27 mouse cellular contexts compared by ENCODE assay signal in genomic region chr1:24539852-24540251, GRCm38 (mm10). TPM values are rescaled to one million over a fixed set of nuclear protein-coding genes. Genes with fewer than 3 reads are reported as not detected.
A peak's percentile ranks its signal among the peaks of the same experiment; 100 is the strongest.
DNase-seq lines count a peak whose midpoint lies in the region; ATAC-seq and TF ChIP-seq lines count a peak whose summit lies in the region.
"Had no signal": no experiment of that assay in that cellular context is flagged by ENCODE, and none has a peak within 500 bp of the region (broad histone marks: within the 10 kb centered on the region; RNA-seq: fewer than 3 reads in every experiment).

No protein-coding gene starts in this region.

- H3K9ac ChIP-seq in forebrain, embryonic 13.5 days: no peak overlapping the region
- H3K9ac ChIP-seq in forebrain, embryonic 12.5 days: no peak overlapping the region
- H3K9ac ChIP-seq in forebrain, postnatal 0 days: no peak overlapping the region
- no peak overlapping the region for H3K9ac ChIP-seq in forebrain, embryonic 14.5 days (ENCODE audit: low read length)
- H3K9ac ChIP-seq: embryonic facial prominence, embryonic 12.5 days; embryonic facial prominence, embryonic 15.5 days; heart, embryonic 13.5 days; hindbrain, embryonic 14.5 days had no signal

- no peaks in the 10 kb centered on the region for H3K4me1 ChIP-seq in forebrain, embryonic 13.5 days
- H3K4me1 ChIP-seq in forebrain, embryonic 12.5 days: no peaks in the 10 kb centered on the region
- H3K4me1 ChIP-seq in forebrain, postnatal 0 days (ENCODE audit: insufficient read depth): no peaks in the 10 kb centered on the region
- H3K4me1 ChIP-seq in forebrain, embryonic 14.5 days (ENCODE audit: control insufficient read depth, insufficient read depth, low read length): no peaks in the 10 kb centered on the region
- H3K4me1 ChIP-seq: embryonic facial prominence, embryonic 12.5 days; embryonic facial prominence, embryonic 15.5 days; heart, embryonic 10.5 days; heart, embryonic 13.5 days had no signal

- no peak overlapping the region for H3K4me2 ChIP-seq in forebrain, embryonic 13.5 days
- H3K4me2 ChIP-seq in forebrain, embryonic 12.5 days: no peak overlapping the region
- H3K4me2 ChIP-seq in forebrain, postnatal 0 days (ENCODE audit: low read depth): no peak overlapping the region
- no peak overlapping the region for H3K4me2 ChIP-seq in forebrain, embryonic 14.5 days (ENCODE audit: low read length)
- H3K4me2 ChIP-seq: embryonic facial prominence, embryonic 12.5 days; embryonic facial prominence, embryonic 15.5 days; heart, embryonic 13.5 days; hindbrain, embryonic 14.5 days had no signal

- no peak for DNase-seq in forebrain, postnatal 0 days
- DNase-seq in forebrain, embryonic 14.5 days (ENCODE audit: low spot score): no peak
- DNase-seq in brain, embryonic 14.5 days (ENCODE audit: low read depth): peak; percentile 27
- no peak for DNase-seq in ovary, postnatal 14 days (ENCODE audit: low spot score)
- DNase-seq: adrenal gland, adult 2 months; adrenal gland, postnatal 14 days; cerebellum, adult 11-12 months; cerebellum, adult 8-10 months; cerebellum, postnatal 25 days; gastrocnemius, postnatal 10 days; gastrocnemius, postnatal 36 days; heart, adult 2 months; heart, postnatal 14 days; heart, postnatal 4 days; kidney, adult 18-20 months had no signal

- no peaks in the 10 kb centered on the region for H3K36me3 ChIP-seq in forebrain, embryonic 13.5 days (ENCODE audit: poor library complexity, severe bottlenecking)
- H3K36me3 ChIP-seq in forebrain, embryonic 12.5 days (replicated peaks): no peaks in the 10 kb centered on the region
- H3K36me3 ChIP-seq in forebrain, postnatal 0 days (ENCODE audit: insufficient read depth): no peaks in the 10 kb centered on the region
- no peaks in the 10 kb centered on the region for H3K36me3 ChIP-seq in forebrain, embryonic 14.5 days (ENCODE audit: control insufficient read depth, insufficient read depth, low read length)
- H3K36me3 ChIP-seq: embryonic facial prominence, embryonic 12.5 days; embryonic facial prominence, embryonic 15.5 days; heart, embryonic 10.5 days; heart, embryonic 13.5 days had no signal

- H3K27ac ChIP-seq in forebrain, embryonic 13.5 days: no peak overlapping the region
- H3K27ac ChIP-seq in forebrain, embryonic 12.5 days: no peak overlapping the region
- H3K27ac ChIP-seq in forebrain, postnatal 0 days (ENCODE audit: low read depth, low read length): no peak overlapping the region
- H3K27ac ChIP-seq in forebrain, embryonic 14.5 days (ENCODE audit: low read depth, low read length): no peak overlapping the region
- H3K27ac ChIP-seq: embryonic facial prominence, embryonic 12.5 days; embryonic facial prominence, embryonic 15.5 days; heart, adult 2 months; heart, embryonic 10.5 days; heart, embryonic 13.5 days; hindbrain, embryonic 14.5 days; hindbrain, postnatal 0 days had no signal

- peak; percentile 66; the same call in 1 of the 2 replicates for ATAC-seq in forebrain, embryonic 13.5 days
- no peak for ATAC-seq in forebrain, embryonic 12.5 days (ENCODE audit: low FRiP score)
- ATAC-seq in forebrain, postnatal 0 days: 0 out of 2 replicates have a peak, but pooled peaks have one; percentile 29
- no peak; the same call in 1 of the 2 replicates for ATAC-seq in forebrain, embryonic 14.5 days
- ATAC-seq: CD4-positive, CD25-positive, alpha-beta regulatory T cell, adult 4 months; hindbrain, postnatal 0 days; inflammation-experienced regulatory T-cells, adult 6 months; intestine, embryonic 16.5 days had no signal

- no peak for TF ChIP-seq POLR2A in brain, embryonic 14.5 days (IDR thresholded peaks at IDR 0.05; ENCODE audit: borderline replicate concordance, extremely low read depth, insufficient read depth, insufficient read length, poor library complexity, severe bottlenecking)

- H3K9me3 ChIP-seq in forebrain, embryonic 13.5 days (replicated peaks): no peaks in the 10 kb centered on the region
- H3K9me3 ChIP-seq in forebrain, embryonic 12.5 days: no peaks in the 10 kb centered on the region
- no peaks in the 10 kb centered on the region for H3K9me3 ChIP-seq in forebrain, postnatal 0 days (ENCODE audit: low read length)
- no peaks in the 10 kb centered on the region for H3K9me3 ChIP-seq in forebrain, embryonic 14.5 days (replicated peaks; ENCODE audit: control insufficient read depth, low read length)
- H3K9me3 ChIP-seq: embryonic facial prominence, embryonic 12.5 days; embryonic facial prominence, embryonic 15.5 days; heart, embryonic 10.5 days; heart, embryonic 13.5 days had no signal

- no peak for TF ChIP-seq CTCF in forebrain, postnatal 0 days (IDR thresholded peaks at IDR 0.05; ENCODE audit: low read depth)
- no peak for TF ChIP-seq CTCF in brain, embryonic 14.5 days (IDR thresholded peaks at IDR 0.05; ENCODE audit: borderline replicate concordance, extremely low read depth, insufficient read depth, insufficient read length)

- no peaks in the 10 kb centered on the region for H3K27me3 ChIP-seq in forebrain, embryonic 13.5 days
- no peaks in the 10 kb centered on the region for H3K27me3 ChIP-seq in forebrain, embryonic 12.5 days
- H3K27me3 ChIP-seq in forebrain, postnatal 0 days (ENCODE audit: insufficient read depth, low read length): no peaks in the 10 kb centered on the region
- H3K27me3 ChIP-seq in forebrain, embryonic 14.5 days (replicated peaks; ENCODE audit: control insufficient read depth, insufficient read depth, low read length): no peaks in the 10 kb centered on the region
- H3K27me3 ChIP-seq: embryonic facial prominence, embryonic 12.5 days; embryonic facial prominence, embryonic 15.5 days; heart, embryonic 13.5 days had no signal

- 79% methylated on average over 1 of the region's 1 CpGs for WGBS in forebrain, embryonic 13.5 days
- WGBS in forebrain, embryonic 12.5 days: 86% methylated on average over 1 of the region's 1 CpGs
- 62% methylated on average over 1 of the region's 1 CpGs for WGBS in forebrain, postnatal 0 days
- WGBS in forebrain, embryonic 14.5 days: 77% methylated on average over 1 of the region's 1 CpGs

- H3K4me3 ChIP-seq in forebrain, embryonic 13.5 days: no peak overlapping the region
- no peak overlapping the region for H3K4me3 ChIP-seq in forebrain, embryonic 12.5 days (replicated peaks)
- no peak overlapping the region for H3K4me3 ChIP-seq in forebrain, postnatal 0 days (ENCODE audit: low read depth, low read length)
- H3K4me3 ChIP-seq in forebrain, embryonic 14.5 days (ENCODE audit: low read depth, low read length): no peak overlapping the region
- H3K4me3 ChIP-seq: embryonic facial prominence, embryonic 12.5 days; embryonic facial prominence, embryonic 15.5 days; heart, adult 2 months; heart, embryonic 10.5 days; heart, embryonic 13.5 days had no signal

RNA-seq across cellular contexts. Expression of gene Col19a1, which starts 47.4 kb away (rescaled TPM):
- polyA plus RNA-seq in forebrain, embryonic 13.5 days (2015; fragmentation: Nextera tagmentation; extraction: Ambion mirVana): 0.48 and 1.0 TPM in 2 replicates
- polyA plus RNA-seq in forebrain, embryonic 12.5 days (2016; fragmentation: Nextera tagmentation; extraction: Ambion mirVana): 0.59 and 0.80 TPM in 2 replicates
- total RNA-seq in forebrain, postnatal 0 days (2014; rRNA removed): 5.3 and 6.1 TPM in 2 replicates
- 2.3 and 4.2 TPM in 2 replicates for polyA plus RNA-seq in forebrain, postnatal 0 days (2015; fragmentation: Nextera tagmentation; extraction: Ambion mirVana)
- polyA plus RNA-seq in forebrain, embryonic 14.5 days (2014; fragmentation: Nextera tagmentation; extraction: Ambion mirVana): 0.32 and 1.1 TPM in 2 replicates
- polyA plus RNA-seq in brain, embryonic 14.5 days (2012; rRNA removed): 0.30 and 0.52 TPM in 2 replicates
- total RNA-seq: adrenal gland, postnatal 14 days; heart, postnatal 4 days; MEL had no signal
- polyA plus RNA-seq: adrenal gland, adult 2 months; CD4-positive, CD25-positive, alpha-beta regulatory T cell, adult 4 months; heart, adult 2 months; heart, embryonic 13.5 days had no signal

Comparison
In these comparisons a context has a peak if more than half of its experiments do, and no peak if none do; other contexts are left out.
1. ATAC-seq: peak in forebrain, embryonic 13.5 days (single experiment) and forebrain, postnatal 0 days (single experiment); none in forebrain, embryonic 12.5 days (single experiment) and forebrain, embryonic 14.5 days (single experiment).